26 mouse cellular contexts compared by ENCODE assay signal in the genomic region with DNA sequence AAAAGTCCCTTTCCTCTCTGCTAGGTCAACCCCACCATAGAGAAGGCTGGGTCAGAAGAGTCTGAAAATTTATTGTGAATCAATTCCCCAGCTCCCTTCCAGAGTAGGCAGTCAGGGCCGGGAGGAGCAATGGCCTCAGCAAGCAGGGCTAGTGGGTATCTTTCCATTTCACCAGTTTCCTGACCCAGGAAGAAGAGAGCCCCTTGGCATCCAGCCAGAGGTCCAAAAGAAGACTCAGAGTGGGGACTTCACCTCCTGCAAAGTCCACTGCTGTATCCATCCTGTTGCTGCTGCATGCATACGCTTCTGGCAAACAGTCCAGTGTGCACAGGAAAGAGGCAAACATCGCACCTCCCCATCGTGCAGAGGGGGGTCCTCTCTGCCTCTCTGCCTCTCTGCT. TPM values are rescaled to one million over a fixed set of nuclear protein-coding genes. Genes with fewer than 3 reads are reported as not detected.
DNase-seq lines count a peak whose midpoint lies in the region; ATAC-seq and TF ChIP-seq lines count a peak whose summit lies in the region.
"Had no signal": no experiment of that assay in that cellular context is flagged by ENCODE, and none has a peak within 500 bp of the region (broad histone marks: within the 10 kb centered on the region; RNA-seq: fewer than 3 reads in every experiment).

No protein-coding gene starts in this region.

- peaks cover 65% of the 10 kb centered on the region for H3K4me1 ChIP-seq in kidney, embryonic 16.5 days (ENCODE audit: insufficient read depth, low read length)
- H3K4me1 ChIP-seq in neural tube, embryonic 13.5 days (replicated peaks): peaks cover 87% of the 10 kb centered on the region
- H3K4me1 ChIP-seq in forebrain, embryonic 16.5 days (replicated peaks; ENCODE audit: control insufficient read depth, insufficient read depth, low read length): peaks cover 4% of the 10 kb centered on the region
- H3K4me1 ChIP-seq in liver, postnatal 0 days (ENCODE audit: insufficient read depth): peaks cover 4% of the 10 kb centered on the region; the same call in 1 of the 2 replicates

- H3K27me3 ChIP-seq in kidney, embryonic 16.5 days (ENCODE audit: insufficient read depth, low read length): no peaks in the 10 kb centered on the region
- no peaks in the 10 kb centered on the region for H3K27me3 ChIP-seq in neural tube, embryonic 13.5 days
- H3K27me3 ChIP-seq in forebrain, embryonic 16.5 days (replicated peaks; ENCODE audit: control insufficient read depth, insufficient read depth, low read length): peaks cover 94% of the 10 kb centered on the region
- peaks cover 95% of the 10 kb centered on the region for H3K27me3 ChIP-seq in liver, postnatal 0 days (ENCODE audit: insufficient read depth, low read length)

- no peak for TF ChIP-seq CTCF in liver, postnatal 0 days (IDR thresholded peaks at IDR 0.05; ENCODE audit: low read depth)

- H3K9me3 ChIP-seq in kidney, embryonic 16.5 days (ENCODE audit: low read length): no peaks in the 10 kb centered on the region
- H3K9me3 ChIP-seq in neural tube, embryonic 13.5 days: no peaks in the 10 kb centered on the region
- no peaks in the 10 kb centered on the region for H3K9me3 ChIP-seq in forebrain, embryonic 16.5 days (ENCODE audit: control insufficient read depth, low read length)
- H3K9me3 ChIP-seq in liver, postnatal 0 days (ENCODE audit: low read length): no peaks in the 10 kb centered on the region
- H3K9me3 ChIP-seq: embryonic facial prominence, embryonic 13.5 days; forebrain, embryonic 12.5 days; hindbrain, embryonic 15.5 days; liver, embryonic 13.5 days; megakaryocyte, embryonic 14.5 days; midbrain, embryonic 13.5 days had no signal

- ATAC-seq in kidney, embryonic 16.5 days (ENCODE audit: low FRiP score, low TSS enrichment): no peak
- no peak for ATAC-seq in neural tube, embryonic 13.5 days (ENCODE audit: low read depth)
- no peak for ATAC-seq in forebrain, embryonic 16.5 days
- ATAC-seq in liver, postnatal 0 days: no peak
- ATAC-seq: midbrain, embryonic 13.5 days had no signal

- 33% methylated on average over 4 of the region's 4 CpGs for WGBS in kidney, embryonic 16.5 days
- 10% methylated on average over 4 of the region's 4 CpGs for WGBS in neural tube, embryonic 13.5 days
- 5% methylated on average over 4 of the region's 4 CpGs for WGBS in forebrain, embryonic 16.5 days
- 18% methylated on average over 4 of the region's 4 CpGs for WGBS in liver, postnatal 0 days (ENCODE audit: insufficient replicate concordance)

- peak; percentile 72 for DNase-seq in adrenal gland, postnatal 14 days
- DNase-seq in adrenal gland, postnatal 25 days: peak; percentile 61
- no peak for DNase-seq in cerebellum, adult 11 months
- no peak for DNase-seq in liver, postnatal 0 days
- DNase-seq: cerebellum, adult 18-20 months; cerebellum, postnatal 14 days; heart, postnatal 36 days; layer of hippocampus, adult 9-11 months; liver, embryonic 13.5 days; lung, embryonic 14.5 days had no signal

- H3K4me3 ChIP-seq in kidney, embryonic 16.5 days (ENCODE audit: low read length): no peak overlapping the region
- H3K4me3 ChIP-seq in neural tube, embryonic 13.5 days: peak overlapping the region; percentile 99
- H3K4me3 ChIP-seq in forebrain, embryonic 16.5 days (replicated peaks; ENCODE audit: low read length): no peak overlapping the region
- no peak overlapping the region for H3K4me3 ChIP-seq in liver, postnatal 0 days (ENCODE audit: low read depth, low read length)
- H3K4me3 ChIP-seq: embryonic facial prominence, embryonic 13.5 days; erythroblast, embryonic 14.5 days; forebrain, embryonic 12.5 days; hindbrain, embryonic 15.5 days; liver, embryonic 13.5 days; megakaryocyte, embryonic 14.5 days; midbrain, embryonic 13.5 days had no signal

- H3K36me3 ChIP-seq in kidney, embryonic 16.5 days (ENCODE audit: insufficient read depth, low read length): no peaks in the 10 kb centered on the region
- no peaks in the 10 kb centered on the region for H3K36me3 ChIP-seq in neural tube, embryonic 13.5 days
- H3K36me3 ChIP-seq in forebrain, embryonic 16.5 days (ENCODE audit: control insufficient read depth, insufficient read depth): no peaks in the 10 kb centered on the region
- H3K36me3 ChIP-seq in liver, postnatal 0 days (replicated peaks; ENCODE audit: insufficient read depth, low read length): no peaks in the 10 kb centered on the region
- H3K36me3 ChIP-seq: embryonic facial prominence, embryonic 13.5 days; forebrain, embryonic 12.5 days; hindbrain, embryonic 15.5 days; liver, embryonic 13.5 days; midbrain, embryonic 13.5 days had no signal

- peak overlapping the region; percentile 90 for H3K4me2 ChIP-seq in kidney, embryonic 16.5 days (replicated peaks; ENCODE audit: low read depth, low read length)
- peak overlapping the region; percentile 96 for H3K4me2 ChIP-seq in neural tube, embryonic 13.5 days
- no peak overlapping the region for H3K4me2 ChIP-seq in forebrain, embryonic 16.5 days (ENCODE audit: low read length)
- no peak overlapping the region for H3K4me2 ChIP-seq in liver, postnatal 0 days (ENCODE audit: low read depth, low read length)
- H3K4me2 ChIP-seq: embryonic facial prominence, embryonic 13.5 days; forebrain, embryonic 12.5 days; hindbrain, embryonic 15.5 days; liver, embryonic 13.5 days; lung, embryonic 14.5 days; midbrain, embryonic 13.5 days had no signal

- TF ChIP-seq EP300 in liver, postnatal 0 days (IDR thresholded peaks at IDR 0.05; ENCODE audit: low read depth): no peak

- H3K9ac ChIP-seq in kidney, embryonic 16.5 days (replicated peaks; ENCODE audit: low read length): peak overlapping the region; percentile 78
- H3K9ac ChIP-seq in neural tube, embryonic 13.5 days: peak overlapping the region; percentile 100
- no peak overlapping the region for H3K9ac ChIP-seq in forebrain, embryonic 16.5 days (replicated peaks; ENCODE audit: low read depth, low read length)
- no peak overlapping the region for H3K9ac ChIP-seq in liver, postnatal 0 days (replicated peaks)
- H3K9ac ChIP-seq: embryonic facial prominence, embryonic 13.5 days; forebrain, embryonic 12.5 days; hindbrain, embryonic 15.5 days; liver, embryonic 13.5 days; lung, embryonic 14.5 days; midbrain, embryonic 13.5 days had no signal

- H3K27ac ChIP-seq in kidney, embryonic 16.5 days (ENCODE audit: low read length): peak overlapping the region; percentile 86
- peak overlapping the region; percentile 100 for H3K27ac ChIP-seq in neural tube, embryonic 13.5 days (replicated peaks)
- no peak overlapping the region for H3K27ac ChIP-seq in forebrain, embryonic 16.5 days (ENCODE audit: low read length)
- no peak overlapping the region for H3K27ac ChIP-seq in liver, postnatal 0 days (ENCODE audit: low read depth)
- H3K27ac ChIP-seq: embryonic facial prominence, embryonic 13.5 days; forebrain, embryonic 12.5 days; hindbrain, embryonic 15.5 days; liver, embryonic 13.5 days; midbrain, embryonic 13.5 days; stomach, postnatal 0 days had no signal

RNA-seq across cellular contexts. Expression of gene Hoxb9, which starts 4.6 kb away (rescaled TPM):
- total RNA-seq in adrenal gland, postnatal 14 days (2021): 99.3 and 156 TPM in 2 replicates
- total RNA-seq in adrenal gland, postnatal 25 days (2021): 202 and 263 TPM in 2 replicates
- polyA plus RNA-seq in kidney, embryonic 16.5 days (2015; fragmentation: Nextera tagmentation; extraction: Ambion mirVana): 21.5 and 24.5 TPM in 2 replicates
- 72.9 and 74.7 TPM in 2 replicates for polyA plus RNA-seq in neural tube, embryonic 13.5 days (2015; fragmentation: Nextera tagmentation; extraction: Ambion mirVana)
- polyA plus RNA-seq in forebrain, embryonic 16.5 days (2015; fragmentation: Nextera tagmentation; extraction: Ambion mirVana): not detected in 2 replicates
- not detected in 2 replicates for polyA plus RNA-seq in liver, postnatal 0 days (2015; fragmentation: Nextera tagmentation; extraction: Ambion mirVana)
- total RNA-seq: heart, adult 8-10 months; heart, postnatal 36 days; left cerebral cortex, adult 18-20 months; left cerebral cortex, postnatal 25 days; MEL had no signal
- polyA plus RNA-seq: C2C12; erythroblast, embryonic 14.5 days; forebrain, embryonic 12.5 days; heart, embryonic 14.5 days; midbrain, embryonic 13.5 days had no signal

RNA-seq across cellular contexts. Expression of gene Hoxb8, which starts 5.8 kb away (rescaled TPM):
- 56.7 and 59.4 TPM in 2 replicates for total RNA-seq in adrenal gland, postnatal 14 days (2021)
- total RNA-seq in adrenal gland, postnatal 25 days (2021): 84.9 and 94.6 TPM in 2 replicates
- polyA plus RNA-seq in kidney, embryonic 16.5 days (2015; fragmentation: Nextera tagmentation; extraction: Ambion mirVana): 9.5 and 12.9 TPM in 2 replicates
- polyA plus RNA-seq in neural tube, embryonic 13.5 days (2015; fragmentation: Nextera tagmentation; extraction: Ambion mirVana): 81.7 and 114 TPM in 2 replicates
- polyA plus RNA-seq in forebrain, embryonic 16.5 days (2015; fragmentation: Nextera tagmentation; extraction: Ambion mirVana): not detected in 2 replicates
- not detected in 2 replicates for polyA plus RNA-seq in liver, postnatal 0 days (2015; fragmentation: Nextera tagmentation; extraction: Ambion mirVana)
- total RNA-seq: heart, adult 8-10 months; heart, postnatal 36 days; left cerebral cortex, adult 18-20 months; left cerebral cortex, postnatal 25 days; MEL had no signal
- polyA plus RNA-seq: erythroblast, embryonic 14.5 days; forebrain, embryonic 12.5 days; heart, embryonic 14.5 days; liver, embryonic 13.5 days; midbrain, embryonic 13.5 days had no signal

RNA-seq across cellular contexts. Expression of gene Hoxb7, which starts 10.5 kb away (rescaled TPM):
- 34.3 and 37.8 TPM in 2 replicates for total RNA-seq in adrenal gland, postnatal 14 days (2021)
- total RNA-seq in adrenal gland, postnatal 25 days (2021): 54.7 and 58.6 TPM in 2 replicates
- 60.9 and 68.3 TPM in 2 replicates for polyA plus RNA-seq in kidney, embryonic 16.5 days (2015; fragmentation: Nextera tagmentation; extraction: Ambion mirVana)
- polyA plus RNA-seq in neural tube, embryonic 13.5 days (2015; fragmentation: Nextera tagmentation; extraction: Ambion mirVana): 124 and 125 TPM in 2 replicates
- polyA plus RNA-seq in forebrain, embryonic 16.5 days (2015; fragmentation: Nextera tagmentation; extraction: Ambion mirVana): not detected in 2 replicates
- polyA plus RNA-seq in liver, postnatal 0 days (2015; fragmentation: Nextera tagmentation; extraction: Ambion mirVana): 0.27 and 0.51 TPM in 2 replicates
- total RNA-seq: heart, adult 8-10 months; heart, postnatal 36 days; left cerebral cortex, adult 18-20 months; left cerebral cortex, postnatal 25 days; MEL had no signal
- polyA plus RNA-seq: erythroblast, embryonic 14.5 days; forebrain, embryonic 12.5 days; heart, embryonic 14.5 days; midbrain, embryonic 13.5 days had no signal

RNA-seq across cellular contexts. Expression of gene Hoxb6, which starts 16.4 kb away (rescaled TPM):
- total RNA-seq in adrenal gland, postnatal 14 days (2021): 35.7 and 39.8 TPM in 2 replicates
- total RNA-seq in adrenal gland, postnatal 25 days (2021): 74.4 and 78.8 TPM in 2 replicates
- polyA plus RNA-seq in kidney, embryonic 16.5 days (2015; fragmentation: Nextera tagmentation; extraction: Ambion mirVana): 50.3 and 55.7 TPM in 2 replicates
- 171 and 174 TPM in 2 replicates for polyA plus RNA-seq in neural tube, embryonic 13.5 days (2015; fragmentation: Nextera tagmentation; extraction: Ambion mirVana)
- not detected in 2 replicates for polyA plus RNA-seq in forebrain, embryonic 16.5 days (2015; fragmentation: Nextera tagmentation; extraction: Ambion mirVana)
- polyA plus RNA-seq in liver, postnatal 0 days (2015; fragmentation: Nextera tagmentation; extraction: Ambion mirVana): not detected in 2 replicates
- total RNA-seq: heart, adult 8-10 months; heart, postnatal 36 days; left cerebral cortex, adult 18-20 months; left cerebral cortex, postnatal 25 days; MEL had no signal
- polyA plus RNA-seq: erythroblast, embryonic 14.5 days; forebrain, embryonic 12.5 days; heart, embryonic 14.5 days; midbrain, embryonic 13.5 days had no signal

RNA-seq across cellular contexts. Expression of gene Hoxb5, which starts 27.2 kb away (rescaled TPM):
- 17.1 and 18.7 TPM in 2 replicates for total RNA-seq in adrenal gland, postnatal 14 days (2021)
- total RNA-seq in adrenal gland, postnatal 25 days (2021): 36.5 and 36.8 TPM in 2 replicates
- 19.2 and 24.3 TPM in 2 replicates for polyA plus RNA-seq in kidney, embryonic 16.5 days (2015; fragmentation: Nextera tagmentation; extraction: Ambion mirVana)
- 67.1 and 88.3 TPM in 2 replicates for polyA plus RNA-seq in neural tube, embryonic 13.5 days (2015; fragmentation: Nextera tagmentation; extraction: Ambion mirVana)
- not detected in 2 replicates for polyA plus RNA-seq in forebrain, embryonic 16.5 days (2015; fragmentation: Nextera tagmentation; extraction: Ambion mirVana)
- polyA plus RNA-seq in liver, postnatal 0 days (2015; fragmentation: Nextera tagmentation; extraction: Ambion mirVana): 0.75 and 0.91 TPM in 2 replicates
- total RNA-seq: left cerebral cortex, adult 18-20 months; left cerebral cortex, postnatal 25 days; MEL had no signal
- polyA plus RNA-seq: C2C12; erythroblast, embryonic 14.5 days; forebrain, embryonic 12.5 days had no signal

Comparison
In these comparisons a context has a peak if more than half of its experiments do, and no peak if none do; other contexts are left out.
1. DNase-seq: peak in adrenal gland, postnatal 14 days (single experiment) and adrenal gland, postnatal 25 days (single experiment); none in cerebellum, adult 11 months (single experiment) and liver, postnatal 0 days (single experiment).
2. H3K27ac ChIP-seq: peak in kidney, embryonic 16.5 days (single experiment) and neural tube, embryonic 13.5 days (single experiment); none in forebrain, embryonic 16.5 days (single experiment) and liver, postnatal 0 days (single experiment).
3. H3K4me2 ChIP-seq: peak in kidney, embryonic 16.5 days (single experiment) and neural tube, embryonic 13.5 days (single experiment); none in forebrain, embryonic 16.5 days (single experiment) and liver, postnatal 0 days (single experiment).
4. H3K9ac ChIP-seq: peak in kidney, embryonic 16.5 days (single experiment) and neural tube, embryonic 13.5 days (single experiment); none in forebrain, embryonic 16.5 days (single experiment) and liver, postnatal 0 days (single experiment).
5. RNA of gene Hoxb9, which starts 4.6 kb away (polyA plus RNA-seq): 72.9 to 74.7 TPM in neural tube, embryonic 13.5 days and 21.5 to 24.5 TPM in kidney, embryonic 16.5 days; not detected in forebrain, embryonic 16.5 days and not detected in liver, postnatal 0 days; every median in the first group is over 10 times any median in the second.
6. RNA of gene Hoxb7, which starts 10.5 kb away (polyA plus RNA-seq): 124 to 125 TPM in neural tube, embryonic 13.5 days and 60.9 to 68.3 TPM in kidney, embryonic 16.5 days; 0.27 to 0.51 TPM in liver, postnatal 0 days and not detected in forebrain, embryonic 16.5 days; every median in the first group is over 10 times any median in the second.